Mouse (Mus musculus) embryo, embryonic 10 days (tissue): ENCODE data around the gene Syt13.

Source experiments
- DNase-seq: peaks from one replicate; pipeline ENCODE4 v3.0.0-alpha.2; 2015; ENCODE audit warnings: low spot score

Syt13 gene

GRCm38 (mm10) chr2:92924677-92925259 lies 9.9 kb downstream of the Syt13 start:
- no peak for DNase-seq

GRCm38 (mm10) chr2:92929696-92930095 lies 14.8 kb downstream of the Syt13 start:
- no peak for DNase-seq

GRCm38 (mm10) chr2:92931061-92931460 lies 16.2 kb downstream of the Syt13 start:
- no peak for DNase-seq

GRCm38 (mm10) chr2:92933379-92933778 lies 18.5 kb downstream of the Syt13 start:
- no peak for DNase-seq

GRCm38 (mm10) chr2:92934312-92934982 lies 19.5 kb downstream of the Syt13 start:
- peak; percentile 43 for DNase-seq

- DNase-seq, result no peak
Observed at GRCm38 (mm10) chr2:92935483-92935882, 20.6 kb downstream of the Syt13 start.

- no peak for DNase-seq
Observed at GRCm38 (mm10) chr2:92938063-92938462, 23.2 kb downstream of the Syt13 start.

- no peak for DNase-seq
Observed at GRCm38 (mm10) chr2:92938827-92939226, 23.9 kb downstream of the Syt13 start.

- no peak for DNase-seq
Observed at GRCm38 (mm10) chr2:92940963-92941362, 26.1 kb downstream of the Syt13 start.

GRCm38 (mm10) chr2:92941463-92941862 lies 26.6 kb downstream of the Syt13 start:
- no peak for DNase-seq

- no peak for DNase-seq
Observed at GRCm38 (mm10) chr2:92943406-92943805, 28.5 kb downstream of the Syt13 start.

- DNase-seq, result no peak
Observed at GRCm38 (mm10) chr2:92944356-92944755, 29.5 kb downstream of the Syt13 start.

- DNase-seq, result no peak
Observed at GRCm38 (mm10) chr2:92945125-92945746, 30.3 kb downstream of the Syt13 start.

- DNase-seq, result no peak
Observed at GRCm38 (mm10) chr2:92945824-92946598, 31.1 kb downstream of the Syt13 start.

- DNase-seq, result peak; percentile 84
Observed at GRCm38 (mm10) chr2:92947981-92948698, 33.2 kb downstream of the Syt13 start.

GRCm38 (mm10) chr2:92948699-92949300 lies 33.9 kb downstream of the Syt13 start:
- DNase-seq, result no peak

- peak; percentile 54 for DNase-seq
Observed at GRCm38 (mm10) chr2:92949518-92949917, 34.6 kb downstream of the Syt13 start.

GRCm38 (mm10) chr2:92953450-92953849 lies 38.6 kb downstream of the Syt13 start:
- no peak for DNase-seq

GRCm38 (mm10) chr2:92954404-92955114 lies 39.7 kb downstream of the Syt13 start:
- DNase-seq, result peak; percentile 87

- DNase-seq, result no peak
Observed at GRCm38 (mm10) chr2:92956943-92957342, 42.0 kb downstream of the Syt13 start.

GRCm38 (mm10) chr2:92958640-92959039 lies 43.7 kb downstream of the Syt13 start:
- no peak for DNase-seq
